Mouse (Mus musculus) liver, postnatal 0 days (tissue): ENCODE measurements at regions not wholly inside any gene's neighbourhood (a gene's known extent, or its start where the extent isn't known, plus 50 kb on each side); places are given as distances from the start of the nearest gene placed in this dataset.

ENCODE experiments used
- ATAC-seq: fragments of 200-750 bp; cut with Nextera tagmentation; 2 replicates; pipeline ENCODE4 v1.8.0; 2017; ENCODE audit warnings: mild to moderate bottlenecking, moderate library complexity
- DNase-seq: peaks from one replicate; pipeline ENCODE4 v3.0.0-alpha.2; 2016
- H3K27ac ChIP-seq: fragments of 300-500 bp; sonication (generic); 2 replicates; pipeline ENCODE4 v1.5.1; 2014; ENCODE audit warnings: antibody characterized with exemption, moderate library complexity, mild to moderate bottlenecking, low read depth
- H3K27me3 ChIP-seq: fragments of 300-500 bp; sonication (generic); 2 replicates; pipeline ENCODE4 v1.6.1; 2014; ENCODE audit warnings: low read length, control low read depth, mixed read lengths; ENCODE audit not compliant: insufficient read depth
- H3K36me3 ChIP-seq: fragments of 300-500 bp; sonication (generic); replicated peaks from 2 replicates; pipeline ENCODE4 v1.6.1; 2014; ENCODE audit warnings: mild to moderate bottlenecking, control low read depth, low read length, moderate library complexity, mixed read lengths; ENCODE audit not compliant: insufficient read depth
- H3K4me1 ChIP-seq: fragments of 300-500 bp; sonication (generic); 2 replicates; pipeline ENCODE4 v1.6.1; 2014; ENCODE audit warnings: antibody characterized with exemption, mild to moderate bottlenecking, control low read depth; ENCODE audit not compliant: insufficient read depth
- H3K4me2 ChIP-seq: fragments of 300-500 bp; sonication (generic); 2 replicates; pipeline ENCODE4 v1.6.1; 2014; ENCODE audit warnings: low read depth, mild to moderate bottlenecking, low read length, moderate library complexity, mixed read lengths
- H3K4me3 ChIP-seq: fragments of 300-500 bp; sonication (generic); 2 replicates; pipeline ENCODE4 v1.5.1; 2014; ENCODE audit warnings: low read depth, low read length
- H3K9ac ChIP-seq: fragments of 300-500 bp; sonication (generic); replicated peaks from 2 replicates; pipeline ENCODE4 v1.6.1; 2014; ENCODE audit warnings: mild to moderate bottlenecking, moderate library complexity
- H3K9me3 ChIP-seq: fragments of 300-500 bp; sonication (generic); 2 replicates; pipeline ENCODE4 v1.6.1; 2016; ENCODE audit warnings: mild to moderate bottlenecking, control low read depth, low read length, mixed read lengths
- CTCF ChIP-seq: sonication (generic); IDR thresholded peaks from 2 replicates; pipeline ENCODE4 v1.5.1; 2016; ENCODE audit warnings: antibody characterized with exemption, low read depth
- EP300 ChIP-seq: IDR thresholded peaks from 2 replicates; pipeline ENCODE4 v1.6.1; 2016; ENCODE audit warnings: antibody characterized with exemption, low read depth, mild to moderate bottlenecking
- WGBS: fragments of 180-500 bp; shearing (Covaris S2); extraction: QIAGEN DNeasy Blood & Tissue Kit; methylation state at CpG from one replicate; pipeline ENCODE4 v1.1.7; 2014; ENCODE audit not compliant: insufficient replicate concordance; 5-methylcytosine and 5-hydroxymethylcytosine counted together

DNA sequence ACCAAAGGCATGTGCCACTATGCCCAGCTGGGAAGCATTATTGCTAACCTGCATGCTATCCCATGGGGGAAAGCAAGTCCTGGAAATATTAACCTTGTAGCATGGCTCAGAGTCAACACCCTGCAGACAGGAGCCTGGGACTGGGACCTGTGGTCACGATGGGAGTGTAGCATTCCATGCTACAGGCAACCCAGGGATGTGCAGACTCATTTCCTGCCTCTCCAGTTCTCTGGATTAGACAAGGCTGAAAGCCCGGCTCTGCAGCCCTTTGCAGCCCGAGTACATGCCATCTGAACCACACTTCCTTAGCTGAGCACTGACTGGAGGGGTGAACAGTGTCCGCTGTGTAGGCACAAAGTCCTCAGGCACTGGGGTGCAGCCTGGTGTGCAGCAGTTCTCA, 82.8 kb downstream of the Tpra1 start:
- no peak overlapping the region for H3K9ac ChIP-seq
- H3K4me1 ChIP-seq = no peaks in the 10 kb centered on the region
- no peak overlapping the region for H3K4me3 ChIP-seq
- DNase-seq = no peak
- no peaks in the 10 kb centered on the region for H3K27me3 ChIP-seq
- no peak overlapping the region for H3K27ac ChIP-seq
- no peaks in the 10 kb centered on the region for H3K36me3 ChIP-seq
- no peak overlapping the region for H3K4me2 ChIP-seq
- no peak for ATAC-seq
- no peak for TF ChIP-seq EP300
- no peak for TF ChIP-seq CTCF
- 39% methylated on average over 4 of the region's 4 CpGs for WGBS
- no peaks in the 10 kb centered on the region for H3K9me3 ChIP-seq

DNA sequence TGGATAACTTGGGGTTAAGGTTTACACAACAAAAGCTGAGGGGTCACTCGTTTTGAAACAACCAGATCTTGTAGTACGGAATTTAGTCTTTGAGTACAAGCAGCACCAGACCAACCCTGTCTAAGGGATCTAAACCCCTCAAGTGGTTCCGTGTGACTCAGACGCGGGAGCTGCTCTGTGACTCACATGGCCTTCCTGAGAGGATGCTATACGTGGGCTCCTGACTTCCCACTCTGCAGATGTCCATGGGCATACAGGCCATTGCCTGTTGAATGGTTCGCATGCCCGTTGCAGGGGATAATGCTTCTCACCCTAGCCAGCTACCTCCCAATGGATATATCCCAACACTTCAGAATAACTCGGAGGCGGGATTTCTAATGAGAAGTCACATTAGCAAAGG, 86.5 kb downstream of the Tpra1 start:
- Histone ChIP-seq H3K27me3 (no peaks in the 10 kb centered on the region), H3K4me2 (no peak overlapping the region), H3K9me3 (no peaks in the 10 kb centered on the region), H3K4me1 (peaks cover 4% of the 10 kb centered on the region; the same call in 1 of the 2 replicates), H3K36me3 (no peaks in the 10 kb centered on the region), H3K4me3 (no peak overlapping the region), H3K27ac (no peak overlapping the region), H3K9ac (no peak overlapping the region)
- DNase-seq (no peak), ATAC-seq (no peak)
- WGBS = 83% methylated on average over 10 of the region's 10 CpGs
- TF ChIP-seq CTCF (no peak), EP300 (no peak)

DNA sequence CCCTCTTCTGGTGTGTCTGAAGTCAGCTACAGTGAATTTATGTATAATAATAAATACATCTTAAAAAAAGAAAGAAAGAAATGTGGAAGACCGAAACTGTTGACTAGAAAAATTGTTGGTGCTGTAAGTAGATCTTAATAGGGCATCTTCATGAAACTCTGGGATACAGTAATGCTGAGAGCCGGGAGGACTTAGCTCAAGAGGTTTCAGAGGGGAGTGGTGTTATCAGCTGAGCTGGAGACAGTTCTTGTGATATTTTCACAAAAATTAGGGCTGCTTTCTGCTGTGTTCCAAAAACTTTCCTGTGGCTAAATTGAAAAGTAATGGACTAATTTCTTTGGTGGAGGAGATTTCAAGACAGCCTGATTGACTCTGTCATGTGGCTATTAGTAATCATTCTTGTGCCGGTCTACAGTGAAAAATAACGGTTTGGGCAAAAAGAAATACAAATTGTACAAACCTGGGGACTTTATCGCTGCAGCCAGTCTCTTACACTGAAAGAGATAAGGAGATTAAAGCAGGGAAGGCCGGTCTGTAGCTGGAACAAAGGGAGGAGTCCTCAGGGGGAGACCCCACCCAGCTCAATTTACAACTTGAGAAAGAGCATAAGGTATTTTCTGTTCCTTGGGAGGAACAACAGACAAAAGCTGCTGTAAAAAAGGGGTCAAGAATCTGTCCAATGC, 87.7 kb downstream of the Tpra1 start:
- no peak overlapping the region for H3K9ac ChIP-seq
- TF ChIP-seq EP300 (peak; percentile 86), CTCF (no peak)
- no peak overlapping the region for H3K4me3 ChIP-seq
- H3K36me3 ChIP-seq = no peaks in the 10 kb centered on the region
- ATAC-seq (peak; percentile 83), DNase-seq (no peak)
- peaks cover 4% of the 10 kb centered on the region; the same call in 1 of the 2 replicates for H3K4me1 ChIP-seq
- no peaks in the 10 kb centered on the region for H3K9me3 ChIP-seq
- H3K27me3 ChIP-seq = no peaks in the 10 kb centered on the region
- H3K4me2 ChIP-seq = peak overlapping the region; percentile 37
- H3K27ac ChIP-seq = 0 out of 2 replicates have a peak overlapping the region, but pooled peaks have one; percentile 5
- 42% methylated on average over 6 of the region's 6 CpGs for WGBS

DNA sequence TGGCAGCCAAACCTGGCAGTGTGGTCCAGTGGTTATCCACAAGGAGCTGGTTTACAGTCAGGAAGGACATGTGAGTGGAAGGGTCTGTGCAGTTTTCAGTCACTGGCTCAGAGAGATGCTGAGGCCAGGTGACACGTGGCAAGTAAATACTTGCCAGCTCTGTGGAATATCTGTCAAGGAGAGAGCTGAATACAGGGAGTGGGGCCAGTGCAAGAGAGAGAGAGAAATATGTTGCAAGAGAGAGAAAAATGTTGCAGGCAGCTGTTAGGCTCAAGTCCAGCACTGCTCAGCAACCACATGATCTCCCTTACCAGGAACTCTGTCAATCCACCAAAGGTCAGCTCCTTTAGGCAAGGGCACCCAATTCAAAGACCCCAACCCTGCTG, 88.2 kb downstream of the Tpra1 start:
- TF ChIP-seq EP300 (no peak), CTCF (no peak)
- ATAC-seq = peak; percentile 82
- no peak for DNase-seq
- Histone ChIP-seq H3K4me2 (peak overlapping the region; percentile 37), H3K9ac (no peak overlapping the region), H3K36me3 (no peaks in the 10 kb centered on the region), H3K9me3 (no peaks in the 10 kb centered on the region), H3K4me1 (peaks cover 4% of the 10 kb centered on the region; the same call in 1 of the 2 replicates), H3K27me3 (no peaks in the 10 kb centered on the region), H3K27ac (0 out of 2 replicates have a peak overlapping the region, but pooled peaks have one; percentile 29), H3K4me3 (no peak overlapping the region)
- 14% methylated on average over 1 of the region's 1 CpGs for WGBS

DNA sequence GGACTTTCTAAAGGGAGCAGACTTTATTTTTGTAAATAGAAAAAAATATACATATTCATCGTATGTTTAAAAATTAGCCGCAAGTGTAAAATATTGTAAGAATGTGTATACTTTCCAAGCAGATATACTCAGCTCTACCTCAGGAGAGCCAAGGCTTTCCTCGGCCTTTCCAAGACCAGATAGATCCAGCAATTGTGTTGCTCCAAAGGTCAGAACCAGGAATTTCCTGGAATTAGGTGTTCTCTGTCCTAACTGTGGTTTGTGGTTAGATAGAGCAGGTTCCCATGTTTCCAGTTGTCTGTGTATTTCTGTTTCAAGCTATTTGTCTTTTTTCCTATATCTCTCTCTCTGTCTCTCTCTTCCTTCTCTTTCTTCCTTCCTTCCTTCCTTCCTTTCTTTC, 93.0 kb downstream of the Tpra1 start:
- Histone ChIP-seq H3K4me1 (peaks cover 3% of the 10 kb centered on the region; the same call in 1 of the 2 replicates), H3K36me3 (no peaks in the 10 kb centered on the region), H3K4me3 (no peak overlapping the region), H3K9me3 (no peaks in the 10 kb centered on the region), H3K27me3 (no peaks in the 10 kb centered on the region), H3K9ac (no peak overlapping the region), H3K27ac (no peak overlapping the region), H3K4me2 (no peak overlapping the region)
- ATAC-seq = no peak
- 75% methylated on average over 3 of the region's 3 CpGs for WGBS
- DNase-seq = no peak
- TF ChIP-seq CTCF = no peak
- TF ChIP-seq EP300 = no peak

DNA sequence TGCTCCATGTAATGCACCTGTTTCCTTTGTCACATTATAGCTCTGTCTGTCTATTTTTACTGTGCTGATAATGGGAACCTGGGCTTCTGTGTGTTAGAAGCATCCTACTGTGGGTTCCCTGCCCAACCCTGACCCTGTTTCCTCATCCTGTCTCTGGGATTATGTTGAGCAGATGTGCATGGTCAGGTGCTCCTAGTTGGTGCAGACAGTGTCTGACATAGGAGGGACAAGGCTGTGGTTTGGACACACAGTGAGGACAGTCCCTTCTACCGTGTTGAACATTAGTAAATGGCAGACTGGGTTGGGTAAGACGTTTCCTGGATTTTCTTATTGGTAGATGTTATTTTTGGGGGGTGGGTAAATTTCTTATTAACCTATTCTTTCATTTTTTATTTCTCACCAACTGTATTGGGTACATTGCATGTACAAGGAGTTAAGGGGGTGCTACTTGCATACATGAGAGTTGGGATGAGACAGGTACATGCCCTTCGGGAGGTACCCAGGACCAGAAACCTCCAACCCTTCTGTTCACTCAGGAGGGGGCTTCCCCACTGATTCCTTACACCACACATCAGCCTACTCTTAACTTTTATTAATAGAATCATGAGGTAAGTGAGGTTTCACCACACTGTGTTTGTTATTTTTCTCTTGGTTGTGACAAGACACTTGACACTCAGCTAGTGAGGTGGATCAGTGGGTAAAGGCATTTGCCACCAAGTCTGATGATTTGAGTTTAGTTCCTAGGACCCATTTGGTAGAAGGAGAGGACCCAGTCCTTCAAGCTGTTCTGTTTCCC, 97.1 kb downstream of the Tpra1 start:
- WGBS = 60% methylated on average over 3 of the region's 3 CpGs
- TF ChIP-seq EP300 (no peak), CTCF (no peak)
- H3K27ac ChIP-seq = no peak overlapping the region
- no peak overlapping the region for H3K9ac ChIP-seq
- H3K4me2 ChIP-seq = no peak overlapping the region
- 0 out of 2 replicates have a peak, but pooled peaks cover 2% of the 10 kb centered on the region for H3K4me1 ChIP-seq
- ATAC-seq (no peak), DNase-seq (no peak)
- H3K9me3 ChIP-seq = no peaks in the 10 kb centered on the region
- H3K36me3 ChIP-seq = no peaks in the 10 kb centered on the region
- H3K27me3 ChIP-seq = no peaks in the 10 kb centered on the region
- H3K4me3 ChIP-seq = no peak overlapping the region
